ENCODE assay signal across 8 mouse cellular contexts in the genomic region with DNA sequence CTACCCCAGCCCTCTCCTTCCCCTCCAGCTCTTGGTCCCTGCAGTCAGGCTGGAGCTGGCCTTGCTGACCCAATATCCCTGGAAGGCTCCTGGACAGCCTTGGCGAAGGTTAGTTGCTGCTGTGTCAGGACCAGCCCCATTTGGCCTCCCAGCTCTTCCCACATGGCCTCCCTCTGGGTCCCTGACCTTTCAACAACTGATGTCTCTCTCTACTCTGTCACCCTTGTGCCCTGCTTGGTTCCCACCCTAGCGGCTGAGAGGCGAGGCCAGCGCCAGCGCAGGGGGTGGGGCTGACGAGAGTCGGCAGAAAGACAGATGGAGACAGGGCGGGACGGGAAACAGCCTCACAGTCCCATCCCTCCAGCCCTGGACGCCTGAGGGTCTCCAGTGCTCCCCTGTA. TPM values are rescaled to one million over a fixed set of nuclear protein-coding genes. Genes with fewer than 3 reads are reported as not detected.
DNase-seq lines count a peak whose midpoint lies in the region; ATAC-seq and TF ChIP-seq lines count a peak whose summit lies in the region.

A gene (plus strand): TSS at position 346 of the 400 bp plus-strand sequence.

- no peak for TF ChIP-seq POLR2A in limb, embryonic 14.5 days (IDR thresholded peaks at IDR 0.05; ENCODE audit: borderline replicate concordance, extremely low read depth, insufficient read depth, insufficient read length)

- no peak for ATAC-seq in forebrain, embryonic 16.5 days
- ATAC-seq in embryonic facial prominence, embryonic 15.5 days (ENCODE audit: insufficient number of reproducible peaks, low FRiP score, low TSS enrichment, low read depth): no peak
- peak; percentile 21; the same call in 1 of the 2 replicates for ATAC-seq in hindbrain, embryonic 11.5 days (ENCODE audit: low FRiP score)
- no peak for ATAC-seq in limb, embryonic 14.5 days (ENCODE audit: low FRiP score, low read depth)
- ATAC-seq in neural tube, embryonic 12.5 days (ENCODE audit: low FRiP score, low read depth): no peak

- H3K4me2 ChIP-seq in forebrain, embryonic 16.5 days (ENCODE audit: low read length): no peak within 1 kb of the TSS
- H3K4me2 ChIP-seq in embryonic facial prominence, embryonic 15.5 days (replicated peaks): peak within 1 kb of the TSS; percentile 35
- H3K4me2 ChIP-seq in hindbrain, embryonic 11.5 days (replicated peaks; ENCODE audit: low read depth, low read length): no peak within 1 kb of the TSS
- peak within 1 kb of the TSS; percentile 21 for H3K4me2 ChIP-seq in limb, embryonic 14.5 days (replicated peaks; ENCODE audit: low read depth, low read length, severe bottlenecking)
- H3K4me2 ChIP-seq in neural tube, embryonic 12.5 days (replicated peaks): peak within 1 kb of the TSS; percentile 22; the same call in 1 of the 2 replicates

- peaks cover 34% of the 10 kb centered on the region for H3K27me3 ChIP-seq in forebrain, embryonic 10.5 days (ENCODE audit: poor library complexity, severe bottlenecking)
- H3K27me3 ChIP-seq in forebrain, embryonic 16.5 days (replicated peaks; ENCODE audit: control insufficient read depth, insufficient read depth, low read length): peaks cover 10% of the 10 kb centered on the region
- H3K27me3 ChIP-seq in embryonic facial prominence, embryonic 15.5 days: peaks cover 13% of the 10 kb centered on the region
- H3K27me3 ChIP-seq in hindbrain, embryonic 11.5 days (ENCODE audit: control insufficient read depth, insufficient read depth, low read length): peaks cover 12% of the 10 kb centered on the region
- H3K27me3 ChIP-seq in limb, embryonic 14.5 days (ENCODE audit: control insufficient read depth, insufficient read depth, low read length): no peaks in the 10 kb centered on the region
- peaks cover 24% of the 10 kb centered on the region for H3K27me3 ChIP-seq in neural tube, embryonic 12.5 days (replicated peaks)

- no peak within 1 kb of the TSS for H3K9ac ChIP-seq in forebrain, embryonic 16.5 days (replicated peaks; ENCODE audit: low read depth, low read length)
- no peak within 1 kb of the TSS for H3K9ac ChIP-seq in embryonic facial prominence, embryonic 15.5 days
- H3K9ac ChIP-seq in hindbrain, embryonic 11.5 days (ENCODE audit: low read depth, low read length): no peak within 1 kb of the TSS
- H3K9ac ChIP-seq in limb, embryonic 14.5 days (ENCODE audit: low read depth, low read length, severe bottlenecking): peak within 1 kb of the TSS; percentile 40
- no peak within 1 kb of the TSS for H3K9ac ChIP-seq in neural tube, embryonic 12.5 days

- H3K4me3 ChIP-seq in forebrain, embryonic 10.5 days: peak within 1 kb of the TSS; percentile 9; the same call in 1 of the 2 replicates
- H3K4me3 ChIP-seq in forebrain, embryonic 16.5 days (replicated peaks; ENCODE audit: low read length): no peak within 1 kb of the TSS
- H3K4me3 ChIP-seq in embryonic facial prominence, embryonic 15.5 days (replicated peaks): peak within 1 kb of the TSS; percentile 9; the same call in 1 of the 2 replicates
- no peak within 1 kb of the TSS for H3K4me3 ChIP-seq in hindbrain, embryonic 11.5 days (ENCODE audit: low read depth, low read length)
- no peak within 1 kb of the TSS for H3K4me3 ChIP-seq in limb, embryonic 14.5 days (replicated peaks; ENCODE audit: low read length)
- H3K4me3 ChIP-seq in neural tube, embryonic 12.5 days: no peak within 1 kb of the TSS

- H3K36me3 ChIP-seq in forebrain, embryonic 10.5 days (replicated peaks): peaks cover 54% of the 10 kb centered on the region
- peaks cover 32% of the 10 kb centered on the region for H3K36me3 ChIP-seq in forebrain, embryonic 16.5 days (ENCODE audit: control insufficient read depth, insufficient read depth)
- H3K36me3 ChIP-seq in embryonic facial prominence, embryonic 15.5 days: peaks cover 40% of the 10 kb centered on the region
- peaks cover 22% of the 10 kb centered on the region for H3K36me3 ChIP-seq in hindbrain, embryonic 11.5 days (ENCODE audit: control insufficient read depth, insufficient read depth, low read length)
- H3K36me3 ChIP-seq in limb, embryonic 14.5 days (ENCODE audit: control insufficient read depth, insufficient read depth, low read length): peaks cover 40% of the 10 kb centered on the region
- peaks cover 45% of the 10 kb centered on the region for H3K36me3 ChIP-seq in neural tube, embryonic 12.5 days

- WGBS in forebrain, embryonic 10.5 days: 19% methylated on average over 10 of the region's 10 CpGs
- 19% methylated on average over 10 of the region's 10 CpGs for WGBS in forebrain, embryonic 16.5 days
- WGBS in embryonic facial prominence, embryonic 15.5 days: 16% methylated on average over 10 of the region's 10 CpGs
- WGBS in hindbrain, embryonic 11.5 days: 10% methylated on average over 10 of the region's 10 CpGs
- WGBS in limb, embryonic 14.5 days: 18% methylated on average over 10 of the region's 10 CpGs
- WGBS in neural tube, embryonic 12.5 days: 8% methylated on average over 10 of the region's 10 CpGs

- DNase-seq in forebrain, embryonic 10.5 days (ENCODE audit: extremely low spot score, low spot score): no peak
- DNase-seq in hindbrain, embryonic 11.5 days (ENCODE audit: low spot score): no peak
- DNase-seq in limb, embryonic 14.5 days (ENCODE audit: low spot score): no peak
- no peak for DNase-seq in right cerebral cortex, adult 18-20 months
- DNase-seq in urinary bladder, adult 2 months (ENCODE audit: low spot score): no peak

- H3K9me3 ChIP-seq in forebrain, embryonic 10.5 days: no peaks in the 10 kb centered on the region
- no peaks in the 10 kb centered on the region for H3K9me3 ChIP-seq in forebrain, embryonic 16.5 days (ENCODE audit: control insufficient read depth, low read length)
- H3K9me3 ChIP-seq in embryonic facial prominence, embryonic 15.5 days (replicated peaks): no peaks in the 10 kb centered on the region
- no peaks in the 10 kb centered on the region for H3K9me3 ChIP-seq in hindbrain, embryonic 11.5 days (ENCODE audit: control insufficient read depth, low read length)
- H3K9me3 ChIP-seq in limb, embryonic 14.5 days (ENCODE audit: control insufficient read depth, low read length): no peaks in the 10 kb centered on the region
- H3K9me3 ChIP-seq in neural tube, embryonic 12.5 days: no peaks in the 10 kb centered on the region

- H3K27ac ChIP-seq in forebrain, embryonic 10.5 days: peak within 1 kb of the TSS; percentile 58
- no peak within 1 kb of the TSS for H3K27ac ChIP-seq in forebrain, embryonic 16.5 days (ENCODE audit: low read length)
- H3K27ac ChIP-seq in embryonic facial prominence, embryonic 15.5 days (replicated peaks): peak within 1 kb of the TSS; percentile 92
- peak within 1 kb of the TSS; percentile 24; the same call in 1 of the 2 replicates for H3K27ac ChIP-seq in hindbrain, embryonic 11.5 days (ENCODE audit: low read depth, low read length)
- peak within 1 kb of the TSS; percentile 85 for H3K27ac ChIP-seq in limb, embryonic 14.5 days (replicated peaks; ENCODE audit: low read depth, low read length)
- no peak within 1 kb of the TSS for H3K27ac ChIP-seq in neural tube, embryonic 12.5 days

- peaks cover 36% of the 10 kb centered on the region for H3K4me1 ChIP-seq in forebrain, embryonic 10.5 days
- no peaks in the 10 kb centered on the region for H3K4me1 ChIP-seq in forebrain, embryonic 16.5 days (replicated peaks; ENCODE audit: control insufficient read depth, insufficient read depth, low read length)
- H3K4me1 ChIP-seq in embryonic facial prominence, embryonic 15.5 days: peaks cover 43% of the 10 kb centered on the region
- no peaks in the 10 kb centered on the region; the same call in 1 of the 2 replicates for H3K4me1 ChIP-seq in hindbrain, embryonic 11.5 days (replicated peaks; ENCODE audit: control insufficient read depth, insufficient read depth, low read length)
- H3K4me1 ChIP-seq in limb, embryonic 14.5 days (ENCODE audit: control insufficient read depth, insufficient read depth, low read length): peaks cover 23% of the 10 kb centered on the region
- 0 out of 2 replicates have a peak, but pooled peaks cover 11% of the 10 kb centered on the region for H3K4me1 ChIP-seq in neural tube, embryonic 12.5 days

RNA-seq across cellular contexts. Expression of the gene that starts here (rescaled TPM):
- 2.4 and 3.0 TPM in 2 replicates for polyA plus RNA-seq in forebrain, embryonic 10.5 days (2016; fragmentation: Nextera tagmentation; extraction: Ambion mirVana)
- 3.6 and 4.9 TPM in 2 replicates for polyA plus RNA-seq in forebrain, embryonic 16.5 days (2015; fragmentation: Nextera tagmentation; extraction: Ambion mirVana)
- 13.2 and 14.2 TPM in 2 replicates for polyA plus RNA-seq in embryonic facial prominence, embryonic 15.5 days (2015; fragmentation: Nextera tagmentation; extraction: Ambion mirVana)
- 2.3 TPM in 2 replicates for polyA plus RNA-seq in hindbrain, embryonic 11.5 days (2014; fragmentation: Nextera tagmentation; extraction: Ambion mirVana)
- 9.2 and 13.7 TPM in 2 replicates for polyA plus RNA-seq in limb, embryonic 14.5 days (2012; rRNA removed)
- polyA plus RNA-seq in limb, embryonic 14.5 days (2014; fragmentation: Nextera tagmentation; extraction: Ambion mirVana): 8.5 and 10.8 TPM in 2 replicates
- 3.8 and 4.7 TPM in 2 replicates for polyA plus RNA-seq in neural tube, embryonic 12.5 days (2016; fragmentation: Nextera tagmentation; extraction: Ambion mirVana)
- 9.3 and 11.6 TPM in 2 replicates for polyA plus RNA-seq in urinary bladder, adult 2 months (2012; rRNA removed)

Comparison
In these comparisons a context has a peak if more than half of its experiments do, and no peak if none do; other contexts are left out.
1. H3K27ac ChIP-seq: peak in forebrain, embryonic 10.5 days (single experiment), embryonic facial prominence, embryonic 15.5 days (single experiment), hindbrain, embryonic 11.5 days (single experiment) and limb, embryonic 14.5 days (single experiment); none in forebrain, embryonic 16.5 days (single experiment) and neural tube, embryonic 12.5 days (single experiment).
2. H3K4me3 ChIP-seq: peak in forebrain, embryonic 10.5 days (single experiment) and embryonic facial prominence, embryonic 15.5 days (single experiment); none in forebrain, embryonic 16.5 days (single experiment), hindbrain, embryonic 11.5 days (single experiment), limb, embryonic 14.5 days (single experiment) and neural tube, embryonic 12.5 days (single experiment).
3. H3K4me2 ChIP-seq: peak in embryonic facial prominence, embryonic 15.5 days (single experiment), limb, embryonic 14.5 days (single experiment) and neural tube, embryonic 12.5 days (single experiment); none in forebrain, embryonic 16.5 days (single experiment) and hindbrain, embryonic 11.5 days (single experiment).